Mouse (Mus musculus): ENCODE measurements at regions not wholly inside any gene's neighbourhood (a gene's known extent, or its start where the extent isn't known, plus 50 kb on each side); places are given as distances from the start of the nearest gene placed in this dataset.

DNA sequence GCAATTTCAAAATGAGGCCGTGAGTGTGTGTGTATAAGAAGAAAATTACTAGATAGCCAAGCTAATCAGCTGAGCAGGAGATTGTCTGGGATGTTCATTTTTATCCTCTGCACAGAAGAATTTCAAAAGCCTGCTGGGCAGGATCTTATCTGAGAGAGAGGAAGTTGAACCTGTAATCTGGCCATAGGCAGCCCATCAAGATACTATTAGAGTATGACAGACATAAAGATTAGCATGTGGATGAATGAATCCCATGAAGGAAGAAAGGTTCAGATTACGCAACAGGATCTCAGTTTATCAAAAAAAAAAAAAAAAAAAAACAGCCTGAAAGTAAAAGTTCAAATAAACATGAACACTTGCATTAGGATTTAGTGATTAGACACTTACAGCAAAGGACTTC is 317.3 kb upstream of the C030005K15Rik start:
- DNase-seq (ENCODE audit: low spot score) = no peak

DNA sequence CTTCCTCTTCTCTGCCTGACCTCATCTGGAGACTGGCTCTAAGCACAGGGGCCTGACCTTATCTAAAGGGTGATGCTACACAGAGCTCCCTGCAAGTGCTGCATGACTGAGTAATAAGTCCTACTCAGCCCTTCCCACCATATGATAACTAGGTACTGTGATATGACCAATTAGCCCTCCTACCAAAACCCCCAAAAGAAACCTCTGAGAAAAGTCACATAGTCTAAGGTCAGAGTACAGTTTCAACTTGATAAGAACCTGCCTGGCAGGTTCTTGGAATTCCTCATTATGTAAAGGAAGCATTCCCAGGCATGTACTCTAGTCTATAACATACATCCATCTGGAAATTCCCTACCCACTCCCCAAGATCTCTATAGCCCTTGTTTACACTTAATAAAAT is 318.0 kb upstream of the C030005K15Rik start:
- DNase-seq (ENCODE audit: low spot score) = no peak

DNA sequence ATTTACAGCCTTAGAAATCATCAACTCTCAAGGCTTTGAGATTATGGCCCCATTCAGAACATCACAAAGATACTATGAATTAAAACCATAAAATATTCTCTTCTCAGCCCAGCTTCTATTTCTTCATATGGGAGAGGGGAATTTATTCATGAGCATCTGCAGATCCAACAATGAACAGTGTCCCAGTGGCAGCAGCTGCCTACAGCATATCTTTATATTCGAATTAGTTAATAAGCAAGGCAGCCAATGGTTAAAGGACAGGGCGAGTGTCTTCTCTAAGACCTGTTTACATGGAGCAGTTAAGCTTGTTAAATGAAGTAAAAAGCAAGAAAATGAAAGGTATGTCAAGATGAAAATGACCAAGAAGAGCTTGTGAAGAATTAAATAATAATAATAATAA is 346.9 kb upstream of the C030005K15Rik start:
- no peak for DNase-seq (ENCODE audit: low spot score)

DNA sequence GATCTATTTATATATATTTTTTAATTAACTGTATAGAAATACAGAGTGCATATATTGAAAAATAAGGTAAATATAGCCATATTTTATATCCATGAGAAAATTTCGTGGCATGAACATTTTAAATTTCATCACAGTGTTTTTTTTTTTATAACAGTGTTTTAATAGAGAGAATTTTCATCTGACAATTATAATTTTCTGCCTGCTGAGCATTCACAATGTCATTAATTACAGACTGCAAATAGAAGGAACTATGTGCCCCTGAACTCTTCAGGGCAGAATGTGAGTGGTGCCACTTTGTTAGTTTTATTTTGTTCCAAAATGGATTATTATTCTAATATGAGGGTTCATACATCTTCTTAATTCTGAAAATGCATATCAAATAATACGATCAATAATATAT is 358.3 kb upstream of the C030005K15Rik start:
- no peak for DNase-seq (ENCODE audit: low spot score)

DNA sequence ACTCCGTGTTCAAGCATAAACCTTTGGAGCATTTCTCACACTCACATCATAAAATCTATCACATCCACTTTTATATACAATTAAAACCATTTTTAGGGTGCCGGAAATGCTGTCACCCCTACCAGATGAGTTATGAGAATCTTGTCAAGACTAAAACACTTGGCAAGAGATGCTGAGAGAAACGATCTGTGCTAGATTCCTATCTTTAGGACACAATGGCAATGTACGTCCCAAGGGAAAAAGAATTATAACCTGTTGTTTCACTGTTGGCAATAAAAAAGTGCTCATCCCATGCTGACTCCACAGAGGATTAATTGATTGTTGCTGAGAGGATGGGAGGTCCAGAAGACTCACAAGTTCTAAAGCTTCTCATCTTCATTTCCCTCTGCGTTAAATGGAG is 389.7 kb upstream of the C030005K15Rik start:
- DNase-seq (ENCODE audit: low spot score) = no peak

DNA sequence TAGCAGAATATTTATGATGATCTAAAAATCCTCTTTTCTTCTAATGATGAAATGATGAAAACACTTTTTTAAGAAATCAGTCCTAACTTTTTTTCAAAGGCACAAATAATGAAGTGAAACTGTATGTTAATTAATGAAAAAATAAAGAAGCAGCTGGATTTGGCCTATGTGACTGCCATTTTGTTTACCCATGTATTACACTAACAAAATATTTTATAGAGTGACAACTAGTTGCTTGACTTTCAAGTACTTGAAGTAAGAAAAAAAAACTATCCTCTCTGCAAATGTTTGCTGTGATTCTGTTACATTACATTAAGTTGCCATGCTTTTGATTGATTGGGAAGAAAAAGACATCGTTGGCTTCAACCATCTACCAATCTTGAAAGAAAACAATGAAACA is 399.2 kb upstream of the C030005K15Rik start:
- DNase-seq (ENCODE audit: low spot score) = no peak

DNA sequence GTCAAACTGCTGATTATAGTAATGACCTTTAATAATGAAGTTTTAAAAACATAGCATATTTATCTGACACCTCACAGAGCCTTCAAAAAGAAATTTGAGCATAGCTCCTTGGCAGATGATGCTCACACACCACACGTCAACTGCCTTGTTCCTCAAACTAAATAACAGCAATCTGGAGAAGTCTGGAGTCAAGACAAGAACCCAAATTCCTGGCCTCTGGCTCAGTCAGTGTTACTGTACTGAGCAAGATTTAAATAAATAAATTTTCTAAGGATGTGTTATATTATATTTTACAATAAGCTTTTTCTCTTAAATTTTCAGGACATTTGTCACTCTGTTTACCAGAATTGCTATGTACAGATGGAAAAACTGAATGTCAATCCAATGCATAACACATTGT is 408.5 kb upstream of the C030005K15Rik start:
- DNase-seq (ENCODE audit: low spot score) = no peak

DNA sequence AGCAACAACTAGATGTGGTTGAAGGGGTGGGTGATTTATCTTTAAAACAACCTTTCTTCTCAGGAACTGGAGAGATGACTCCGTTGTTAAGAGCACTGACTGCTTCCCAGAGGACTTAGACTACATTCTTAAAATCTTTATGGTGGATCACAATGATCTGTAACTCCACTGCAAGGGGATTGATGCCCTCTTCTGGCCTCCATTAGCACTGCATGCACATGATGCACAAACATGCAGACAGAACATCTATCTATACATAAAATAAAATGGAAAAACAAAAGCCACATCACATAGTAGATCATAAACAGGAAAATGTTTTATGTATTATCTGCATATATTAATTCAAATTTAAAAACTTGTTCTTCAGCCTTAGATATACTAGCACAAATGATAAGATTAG is 419.2 kb upstream of the C030005K15Rik start:
- DNase-seq (ENCODE audit: low spot score) = no peak

DNA sequence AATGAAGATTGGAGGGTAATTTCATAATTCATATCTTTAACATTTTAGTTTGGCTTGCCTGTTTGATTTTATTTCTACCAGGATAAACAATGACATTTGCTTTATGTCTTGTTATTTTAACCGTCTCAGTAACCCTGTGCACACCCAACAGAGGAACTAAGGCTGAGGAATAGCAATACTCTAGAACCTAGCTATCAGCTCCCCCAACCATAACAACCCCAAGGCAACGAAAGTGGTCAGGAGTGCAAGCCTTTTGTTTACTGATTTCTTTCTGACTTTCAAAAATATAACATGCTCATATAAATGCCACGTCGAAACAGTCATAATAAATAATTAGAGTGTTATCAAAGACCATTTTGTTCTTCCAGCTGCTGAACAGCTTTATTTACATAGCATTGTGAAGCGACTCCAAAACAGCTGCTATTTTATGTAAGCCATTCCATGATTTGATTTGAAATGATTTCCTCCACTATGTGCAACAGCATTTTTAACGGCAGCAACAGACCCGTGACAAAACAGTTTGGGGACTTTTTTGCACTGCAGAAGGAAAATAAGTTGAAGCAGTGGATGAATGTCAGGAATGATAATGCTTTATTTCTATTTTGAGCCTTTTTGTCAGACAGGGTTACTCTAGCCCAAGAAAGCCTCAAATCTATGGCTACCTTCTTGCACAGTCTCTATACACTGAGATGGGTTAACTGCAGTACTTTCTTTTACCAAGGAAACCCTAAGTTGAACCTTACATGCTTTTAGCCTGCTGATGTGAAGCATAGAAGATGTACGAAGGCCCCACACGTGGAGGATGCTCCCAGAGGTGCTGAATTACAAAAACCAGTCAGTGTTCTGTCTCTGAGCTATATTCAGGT is 420.7 kb upstream of the C030005K15Rik start:
- no peak for DNase-seq (ENCODE audit: low spot score)

DNA sequence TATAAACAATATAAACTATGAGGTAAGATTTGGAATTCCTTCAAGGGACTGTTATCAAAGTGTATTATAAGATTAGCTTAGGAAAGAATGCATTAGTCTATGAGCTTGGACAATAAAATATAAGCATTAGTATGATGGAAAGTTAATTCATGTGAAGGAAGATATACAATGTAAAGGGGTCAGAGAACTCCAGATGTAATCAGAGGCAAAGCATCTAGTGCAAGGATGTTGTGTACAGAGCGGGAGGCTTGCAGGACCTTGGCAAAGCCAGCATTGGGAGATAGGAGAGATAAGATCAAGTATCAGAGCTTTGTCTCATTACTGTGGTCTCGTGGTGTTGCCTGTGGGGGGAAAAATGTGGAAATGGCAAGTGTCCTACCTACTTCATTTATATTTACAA is 429.4 kb upstream of the C030005K15Rik start:
- no peak for DNase-seq (ENCODE audit: low spot score)

DNA sequence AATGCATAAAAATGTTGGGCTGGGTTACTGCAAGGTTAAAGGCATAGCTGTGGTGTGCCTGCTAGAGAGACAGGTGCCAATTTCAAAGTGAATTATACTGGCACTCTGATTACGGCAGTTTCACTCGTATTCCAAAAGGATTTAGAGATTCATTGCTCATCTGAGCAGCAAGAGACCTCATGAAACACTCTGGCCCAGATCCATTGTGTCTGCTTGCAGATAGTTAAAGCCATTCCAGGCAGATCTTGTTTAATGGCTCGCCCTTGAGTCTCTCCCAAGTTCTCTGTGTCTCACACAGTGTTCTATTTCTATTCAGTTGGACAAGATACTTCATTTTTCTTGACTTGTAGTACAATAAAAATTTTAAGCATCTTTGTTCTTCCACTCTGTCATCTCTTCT is 459.1 kb upstream of the C030005K15Rik start:
- DNase-seq (ENCODE audit: low spot score) = no peak

DNA sequence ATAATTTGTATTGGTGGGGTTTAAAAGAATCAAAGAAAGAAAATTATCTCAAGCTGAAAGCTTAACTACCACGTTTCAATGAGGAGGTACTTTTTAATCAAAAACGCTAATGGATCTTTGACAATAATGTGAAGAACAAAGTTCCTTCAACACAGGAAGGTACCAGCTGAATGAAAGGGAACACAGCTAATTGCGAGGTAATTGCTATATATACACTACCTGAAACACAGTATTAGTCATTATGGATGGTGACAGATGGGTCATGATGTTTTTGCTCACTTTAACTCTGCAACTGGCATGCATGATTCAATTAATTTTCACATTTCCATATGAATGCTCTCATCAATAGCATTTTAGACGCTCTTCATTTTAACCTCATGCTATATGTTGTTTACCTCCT is 470.3 kb upstream of the C030005K15Rik start:
- no peak for DNase-seq (ENCODE audit: low spot score)

DNA sequence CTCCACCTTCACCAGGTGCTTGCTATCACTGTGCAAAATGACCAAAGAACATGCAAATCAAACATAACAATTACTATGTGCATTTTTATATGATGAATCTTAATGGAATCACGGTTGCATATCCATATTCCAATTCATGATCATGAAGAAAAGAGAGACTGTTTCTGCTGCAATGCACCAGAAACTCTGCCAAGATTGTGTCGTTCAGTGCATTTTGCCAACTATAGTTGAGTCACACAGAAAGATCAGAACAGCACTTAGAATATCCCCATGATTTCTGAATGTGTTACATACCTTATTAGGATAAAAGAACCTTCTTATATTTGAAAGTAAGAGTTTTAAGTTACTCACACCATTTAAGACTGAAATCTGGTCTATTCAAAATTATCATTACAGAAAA is 483.7 kb upstream of the C030005K15Rik start:
- no peak for DNase-seq (ENCODE audit: low spot score)

DNA sequence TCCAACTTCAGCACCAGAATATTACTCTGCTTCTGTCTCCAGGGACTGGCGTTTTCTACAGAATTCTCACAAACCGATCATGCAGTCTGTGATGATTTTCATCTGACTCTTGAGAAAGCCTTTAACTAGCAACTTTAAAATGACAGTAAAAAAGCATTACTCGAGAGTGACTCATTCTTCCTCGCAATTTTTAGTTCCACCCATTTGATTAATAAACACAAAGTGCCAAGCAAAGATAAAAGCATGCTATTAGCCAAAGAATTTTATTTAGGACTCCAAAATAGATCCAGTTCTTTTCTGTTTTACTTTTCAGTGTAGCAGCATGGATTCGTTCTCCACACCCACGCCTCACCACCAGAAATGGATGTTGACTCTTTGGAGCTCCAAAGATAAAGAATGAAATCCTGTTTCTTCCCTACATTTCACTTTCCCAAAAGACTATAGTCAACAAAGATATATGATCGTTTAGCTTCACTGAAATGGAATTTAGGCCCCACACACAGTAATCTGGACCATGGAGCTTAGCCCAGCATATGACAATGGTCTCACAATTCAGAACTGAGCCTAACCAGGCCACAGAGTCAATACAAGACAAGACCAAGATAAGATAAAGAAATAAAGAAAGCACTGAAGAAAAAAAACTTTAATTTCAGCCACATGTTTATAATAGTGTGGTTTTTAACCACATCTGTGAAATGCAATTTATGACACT is 486.5 kb upstream of the C030005K15Rik start:
- no peak for DNase-seq (ENCODE audit: low spot score)

DNA sequence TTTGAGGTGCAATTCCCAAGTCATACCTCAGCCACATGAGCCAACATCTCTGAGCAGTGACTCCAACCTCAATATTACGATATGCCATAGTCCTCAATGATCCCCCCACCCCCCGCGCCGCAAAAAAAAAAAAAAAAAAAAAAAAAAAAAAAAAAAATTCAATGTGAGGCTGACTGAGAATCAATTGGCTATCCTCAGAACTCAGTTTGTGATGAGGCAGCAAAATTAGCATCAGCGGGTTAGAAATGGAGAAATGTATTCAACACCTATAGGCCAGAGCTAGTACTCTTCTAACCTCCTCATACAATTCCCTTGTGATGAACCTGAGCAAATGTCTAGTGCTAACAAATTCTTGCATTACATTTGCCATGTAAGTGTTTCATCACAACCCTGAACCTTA is 504.5 kb upstream of the C030005K15Rik start:
- DNase-seq (ENCODE audit: low spot score) = no peak

DNA sequence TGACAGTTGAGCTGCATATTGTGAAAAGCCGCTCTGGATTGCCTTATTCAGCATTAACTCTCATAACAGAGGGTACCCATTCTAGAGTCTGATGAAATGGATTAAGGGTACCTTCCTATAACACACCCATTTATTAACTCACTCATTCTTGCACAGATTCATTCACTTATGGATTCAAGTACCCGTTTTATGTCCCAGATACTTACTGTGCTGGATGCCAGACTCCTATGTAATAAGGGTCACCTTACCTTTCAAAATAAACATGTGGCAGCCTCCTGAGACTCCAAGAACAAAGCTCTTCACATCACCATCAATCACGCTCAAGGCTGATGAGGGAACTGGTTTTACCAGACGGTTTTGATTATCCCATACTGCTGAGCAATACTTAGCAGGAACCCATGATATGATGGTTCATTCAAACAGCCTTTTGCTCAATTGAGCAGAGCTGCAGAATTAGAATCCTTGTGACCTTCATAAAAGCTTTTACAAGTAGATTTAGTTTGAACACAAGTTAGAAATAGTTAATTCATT is 505.2 kb upstream of the C030005K15Rik start:
- DNase-seq (ENCODE audit: low spot score) = no peak

DNA sequence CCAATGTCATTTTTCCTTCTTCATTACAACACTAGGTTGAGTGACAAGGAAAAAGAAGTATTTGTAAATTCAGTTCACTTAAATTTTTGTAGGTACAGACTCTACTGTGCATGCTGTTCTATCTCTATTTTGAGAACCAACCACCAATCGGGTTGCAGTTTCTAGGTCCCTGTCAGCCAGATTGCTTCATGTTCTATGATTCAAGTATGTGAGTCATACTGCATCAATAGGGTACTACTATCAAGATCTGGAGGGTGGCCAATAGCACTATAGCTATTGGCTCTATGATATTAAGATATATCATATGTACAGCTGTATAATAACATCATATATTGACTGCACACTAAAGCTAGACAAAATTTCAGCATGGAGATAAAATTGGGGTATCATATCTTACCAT is 521.8 kb upstream of the C030005K15Rik start:
- no peak for DNase-seq (ENCODE audit: low spot score)

DNA sequence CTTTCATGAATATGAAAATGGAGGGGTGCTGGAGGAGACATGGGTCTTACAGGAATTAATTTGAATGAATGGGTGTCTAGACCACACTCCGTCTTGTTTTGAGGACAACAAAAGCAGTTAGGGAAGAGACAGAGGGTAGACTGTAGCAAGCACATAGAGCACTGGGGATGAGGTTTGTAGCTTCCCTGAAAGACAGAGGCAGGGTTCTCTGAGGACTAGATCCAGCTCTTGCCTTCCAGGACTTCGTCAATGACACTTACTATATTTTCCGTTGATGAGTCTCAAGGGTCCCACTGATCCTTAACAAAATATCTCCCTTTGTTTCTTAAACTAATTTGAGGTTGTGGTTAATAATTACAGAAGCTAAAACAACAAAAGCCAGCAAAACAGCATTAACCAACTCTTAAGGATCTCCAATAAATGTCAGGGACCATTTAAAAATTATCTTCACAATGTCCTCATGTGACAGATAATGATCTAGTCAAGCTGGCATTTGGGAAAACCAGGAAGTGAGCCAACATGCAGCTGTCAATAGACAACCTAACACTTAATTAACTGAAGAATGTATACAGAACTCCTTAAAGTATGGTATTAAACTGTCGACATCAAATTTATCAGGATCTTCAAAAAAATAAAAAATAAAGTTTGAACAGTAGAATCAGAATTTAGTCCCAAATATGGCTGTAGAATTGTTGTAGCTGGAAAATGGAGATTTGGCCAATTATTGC is 531.6 kb upstream of the C030005K15Rik start:
- DNase-seq (ENCODE audit: low spot score) = no peak

DNA sequence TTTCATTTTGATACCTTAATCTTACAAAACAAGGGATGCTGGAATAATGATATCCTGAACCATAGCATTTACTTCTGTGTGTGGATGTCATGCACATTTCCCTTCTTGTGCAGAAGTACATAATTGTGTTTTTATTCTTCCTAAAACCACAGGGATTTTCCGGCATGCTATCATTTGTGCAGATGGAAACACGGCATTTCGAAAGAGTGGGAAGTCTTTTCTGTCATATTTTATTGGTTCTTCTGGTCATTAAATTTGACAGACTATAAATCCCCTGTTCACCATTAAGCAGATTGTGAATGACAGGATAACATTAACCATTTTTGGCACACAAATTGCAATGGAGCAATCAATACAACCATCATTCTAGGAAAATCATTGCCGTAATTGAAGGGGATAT is 532.7 kb upstream of the C030005K15Rik start:
- DNase-seq (ENCODE audit: low spot score) = no peak

DNA sequence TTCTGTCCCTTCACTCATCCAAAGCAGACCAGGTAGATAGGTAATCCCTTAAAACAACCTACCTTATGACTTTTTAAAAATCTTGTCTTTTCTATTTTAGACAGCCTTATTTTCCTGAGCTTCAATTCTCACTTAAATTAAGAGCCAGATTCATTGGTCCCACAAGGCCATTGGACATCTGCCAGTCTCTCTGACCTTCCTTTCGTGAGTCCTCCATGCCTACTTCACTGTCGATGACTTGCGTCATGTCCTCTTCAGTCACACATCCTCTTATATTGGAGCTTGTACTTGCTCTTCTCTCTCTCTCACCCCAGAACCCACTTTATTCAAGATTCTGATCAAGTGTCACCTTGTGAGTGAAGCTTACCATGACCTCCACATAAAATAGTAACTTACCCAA is 542.0 kb upstream of the C030005K15Rik start:
- DNase-seq (ENCODE audit: low spot score) = no peak

DNA sequence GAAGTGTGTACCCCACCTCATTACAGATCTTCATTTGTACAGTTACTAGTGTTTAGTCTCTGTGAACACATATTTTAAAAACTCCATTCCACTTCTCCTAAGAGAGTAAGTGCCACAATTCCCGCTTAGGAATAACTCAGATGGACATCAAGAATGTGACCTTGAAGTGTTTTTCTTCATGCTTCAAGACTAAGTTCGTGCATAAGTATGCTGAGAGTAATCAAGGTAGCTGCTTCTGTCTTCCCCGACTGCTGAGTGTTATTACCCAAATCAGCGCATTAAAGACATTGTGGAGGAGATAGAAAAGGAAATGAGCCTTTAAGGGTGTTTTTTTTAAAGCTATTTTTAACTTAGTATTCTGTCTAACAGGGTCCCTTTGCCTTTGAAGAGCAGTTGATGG is 565.1 kb upstream of the C030005K15Rik start:
- no peak for DNase-seq (ENCODE audit: low spot score)

DNA sequence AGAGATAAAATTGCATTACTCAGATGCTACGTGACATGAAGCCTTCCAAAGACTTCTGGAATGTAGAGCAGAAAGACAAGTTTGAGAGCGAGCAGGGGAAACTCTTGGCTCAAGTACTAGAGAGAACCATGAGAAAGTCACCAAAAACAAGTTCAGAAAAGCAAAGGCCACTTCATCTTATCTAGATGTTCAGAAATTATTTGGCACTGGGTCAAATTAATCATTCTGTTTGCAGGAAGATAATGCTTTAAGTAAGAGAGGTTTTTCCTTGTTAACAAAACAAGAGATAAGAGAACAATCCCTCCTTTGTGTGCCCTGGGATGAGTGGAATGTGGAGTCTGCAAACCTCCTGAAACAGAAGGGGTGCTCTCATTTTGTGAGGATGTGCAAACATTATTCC is 565.6 kb upstream of the C030005K15Rik start:
- DNase-seq (ENCODE audit: low spot score) = no peak

DNA sequence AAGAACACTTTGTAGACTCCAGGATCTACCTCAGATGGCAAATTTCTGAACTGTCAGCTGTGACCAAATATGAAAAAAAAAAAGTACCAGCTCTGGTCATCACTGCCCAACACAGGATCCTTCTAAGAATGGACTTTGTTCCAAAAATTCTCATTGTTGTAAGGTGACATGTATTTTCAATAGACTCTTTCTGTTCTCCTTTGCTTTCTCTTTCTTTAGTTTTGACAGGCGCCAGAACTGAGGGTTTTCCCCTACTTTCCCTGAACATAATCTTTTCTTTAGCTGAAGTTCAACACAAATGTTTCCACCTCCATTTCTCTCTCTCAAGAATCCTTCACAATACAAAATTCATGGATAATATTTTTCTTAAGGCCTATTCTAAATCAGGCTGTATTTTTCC is 579.1 kb upstream of the C030005K15Rik start:
- no peak for DNase-seq (ENCODE audit: low spot score)

All from ovary, adult 18-20 months (tissue).